Mouse (Mus musculus): Measurements from ENCODE around the gene Adcy5. TPM values are rescaled to one million over a fixed set of nuclear protein-coding genes. Genes with fewer than 3 reads are reported as not detected.

Adcy5 gene
- polyA plus RNA-seq, 1 experiment from 2014 or later: 0.15 TPM

- whole genome bisulfite sequencing (ENCODE audit: insufficient replicate concordance): 65% methylated on average over 5 of the region's 5 CpGs
- Histone ChIP-seq H3K27ac (no peak overlapping the region), H3K9ac (no peak overlapping the region), H3K4me3 (replicated peaks) (no peak overlapping the region), H3K4me2 (no peak overlapping the region), H3K9me3 (replicated peaks) (no peaks in the 10 kb centered on the region), H3K4me1 (replicated peaks) (no peaks in the 10 kb centered on the region), H3K36me3 (no peaks in the 10 kb centered on the region), H3K27me3 (no peaks in the 10 kb centered on the region)
- ATAC-seq (ENCODE audit: low read depth): no peak
- no peak for DNase-seq
Observed at GRCm38 (mm10) chr16:35127270-35127669, 27.4 kb upstream of the Adcy5 start.

GRCm38 (mm10) chr16:35130172-35130571 is 24.5 kb upstream of the Adcy5 start:
- no peaks in the 10 kb centered on the region for H3K36me3 ChIP-seq
- no peaks in the 10 kb centered on the region for H3K27me3 ChIP-seq
- DNase-seq (no peak), ATAC-seq (ENCODE audit: low read depth) (no peak)
- WGBS (ENCODE audit: insufficient replicate concordance): 38% methylated on average over 3 of the region's 3 CpGs
- H3K27ac ChIP-seq: no peak overlapping the region
- no peaks in the 10 kb centered on the region for H3K9me3 ChIP-seq (replicated peaks)
- no peak overlapping the region for H3K4me2 ChIP-seq
- H3K4me1 ChIP-seq (replicated peaks): no peaks in the 10 kb centered on the region
- no peak overlapping the region for H3K4me3 ChIP-seq (replicated peaks)
- no peak overlapping the region for H3K9ac ChIP-seq

- H3K4me3 ChIP-seq (replicated peaks): no peak overlapping the region
- no peak overlapping the region for H3K9ac ChIP-seq
- no peaks in the 10 kb centered on the region for H3K36me3 ChIP-seq
- H3K27me3 ChIP-seq: no peaks in the 10 kb centered on the region
- H3K9me3 ChIP-seq (replicated peaks): no peaks in the 10 kb centered on the region
- ATAC-seq (ENCODE audit: low read depth) (no peak), DNase-seq (no peak)
- 58% methylated on average over 6 of the region's 6 CpGs for WGBS (ENCODE audit: insufficient replicate concordance)
- no peak overlapping the region for H3K4me2 ChIP-seq
- no peak overlapping the region for H3K27ac ChIP-seq
- 0 out of 2 replicates have a peak, but pooled peaks cover 2% of the 10 kb centered on the region for H3K4me1 ChIP-seq (replicated peaks)
Observed at GRCm38 (mm10) chr16:35139416-35139815, 15.3 kb upstream of the Adcy5 start.

- Histone ChIP-seq H3K4me1 (replicated peaks) (0 out of 2 replicates have a peak, but pooled peaks cover 2% of the 10 kb centered on the region), H3K27me3 (no peaks in the 10 kb centered on the region), H3K9ac (no peak overlapping the region), H3K9me3 (replicated peaks) (no peaks in the 10 kb centered on the region), H3K4me2 (no peak overlapping the region), H3K36me3 (no peaks in the 10 kb centered on the region), H3K4me3 (replicated peaks) (no peak overlapping the region), H3K27ac (no peak overlapping the region)
- DNase-seq: no peak
- 39% methylated on average over 11 of the region's 11 CpGs for WGBS (ENCODE audit: insufficient replicate concordance)
- ATAC-seq (ENCODE audit: low read depth): no peak
Observed at GRCm38 (mm10) chr16:35139873-35140619, 14.6 kb upstream of the Adcy5 start.

GRCm38 (mm10) chr16:35140620-35140975 is 14.1 kb upstream of the Adcy5 start:
- H3K4me2 ChIP-seq: no peak overlapping the region
- H3K4me1 ChIP-seq (replicated peaks): 0 out of 2 replicates have a peak, but pooled peaks cover 2% of the 10 kb centered on the region
- WGBS (ENCODE audit: insufficient replicate concordance): 57% methylated on average over 9 of the region's 9 CpGs
- DNase-seq: no peak
- H3K9ac ChIP-seq: no peak overlapping the region
- no peak for ATAC-seq (ENCODE audit: low read depth)
- H3K9me3 ChIP-seq (replicated peaks): no peaks in the 10 kb centered on the region
- no peak overlapping the region for H3K4me3 ChIP-seq (replicated peaks)
- H3K27me3 ChIP-seq: no peaks in the 10 kb centered on the region
- H3K36me3 ChIP-seq: no peaks in the 10 kb centered on the region
- no peak overlapping the region for H3K27ac ChIP-seq

GRCm38 (mm10) chr16:35141839-35142238 is 12.8 kb upstream of the Adcy5 start:
- ATAC-seq (ENCODE audit: low read depth) (no peak), DNase-seq (no peak)
- 0 out of 2 replicates have a peak, but pooled peaks cover 3% of the 10 kb centered on the region for H3K27me3 ChIP-seq
- no peaks in the 10 kb centered on the region for H3K36me3 ChIP-seq
- H3K4me2 ChIP-seq: no peak overlapping the region
- H3K4me1 ChIP-seq (replicated peaks): 0 out of 2 replicates have a peak, but pooled peaks cover 2% of the 10 kb centered on the region
- 68% methylated on average over 8 of the region's 8 CpGs for WGBS (ENCODE audit: insufficient replicate concordance)
- H3K9ac ChIP-seq: no peak overlapping the region
- H3K9me3 ChIP-seq (replicated peaks): no peaks in the 10 kb centered on the region
- no peak overlapping the region for H3K27ac ChIP-seq
- no peak overlapping the region for H3K4me3 ChIP-seq (replicated peaks)

GRCm38 (mm10) chr16:35146153-35146552 is 8.5 kb upstream of the Adcy5 start:
- WGBS (ENCODE audit: insufficient replicate concordance): 17% methylated on average over 4 of the region's 4 CpGs
- Histone ChIP-seq H3K9ac (no peak overlapping the region), H3K27me3 (peaks cover 15% of the 10 kb centered on the region)

GRCm38 (mm10) chr16:35153146-35153755 is 1.4 kb upstream of the Adcy5 start:
- Histone ChIP-seq H3K36me3 (no peaks in the 10 kb centered on the region), H3K27ac (no peak overlapping the region), H3K4me1 (replicated peaks) (peaks cover 15% of the 10 kb centered on the region), H3K27me3 (peaks cover 79% of the 10 kb centered on the region), H3K4me2 (no peak overlapping the region), H3K9me3 (replicated peaks) (no peaks in the 10 kb centered on the region), H3K4me3 (replicated peaks) (no peak overlapping the region), H3K9ac (no peak overlapping the region)
- DNase-seq (no peak), ATAC-seq (ENCODE audit: low read depth) (no peak)
- WGBS (ENCODE audit: insufficient replicate concordance): 7% methylated on average over 12 of the region's 12 CpGs

More at GRCm38 (mm10) chr16:35146153-35146552, 8.5 kb upstream of the Adcy5 start:
- H3K4me2 ChIP-seq: no peak overlapping the region
- DNase-seq (no peak), ATAC-seq (ENCODE audit: low read depth) (no peak)
- H3K9me3 ChIP-seq (replicated peaks): no peaks in the 10 kb centered on the region
- H3K27ac ChIP-seq: no peak overlapping the region
- no peak overlapping the region for H3K4me3 ChIP-seq (replicated peaks)
- H3K36me3 ChIP-seq: no peaks in the 10 kb centered on the region
- no peaks in the 10 kb centered on the region for H3K4me1 ChIP-seq (replicated peaks)

- peak overlapping the region; percentile 53 for H3K4me3 ChIP-seq (replicated peaks)
- H3K36me3 ChIP-seq: no peaks in the 10 kb centered on the region
- no peak overlapping the region for H3K9ac ChIP-seq
- H3K4me2 ChIP-seq: peak overlapping the region; percentile 69
- H3K27ac ChIP-seq: no peak overlapping the region
- peaks cover 89% of the 10 kb centered on the region for H3K27me3 ChIP-seq
- peaks cover 15% of the 10 kb centered on the region for H3K4me1 ChIP-seq (replicated peaks)
- 2% methylated on average over 29 of the region's 29 CpGs for WGBS (ENCODE audit: insufficient replicate concordance)
- ATAC-seq (ENCODE audit: low read depth): no peak
- H3K9me3 ChIP-seq (replicated peaks): no peaks in the 10 kb centered on the region
- DNase-seq: no peak
Observed at GRCm38 (mm10) chr16:35154245-35154640, 434 bp upstream of the Adcy5 start.

- Histone ChIP-seq H3K4me1 (replicated peaks) (peaks cover 15% of the 10 kb centered on the region), H3K9ac (0 out of 2 replicates have a peak overlapping the region, but pooled peaks have one; percentile 53), H3K36me3 (no peaks in the 10 kb centered on the region), H3K27me3 (peaks cover 97% of the 10 kb centered on the region), H3K9me3 (replicated peaks) (no peaks in the 10 kb centered on the region), H3K4me3 (replicated peaks) (peak overlapping the region; percentile 53), H3K4me2 (peak overlapping the region; percentile 69), H3K27ac (no peak overlapping the region)
- 1% methylated on average over 84 of the region's 87 CpGs for WGBS (ENCODE audit: insufficient replicate concordance)
- DNase-seq (no peak), ATAC-seq (ENCODE audit: low read depth) (no peak)
Observed at GRCm38 (mm10) chr16:35155391-35156305, 971 bp downstream of the Adcy5 start.

- Histone ChIP-seq H3K27me3 (peaks cover 93% of the 10 kb centered on the region), H3K9ac (no peak overlapping the region), H3K4me3 (replicated peaks) (peak overlapping the region; percentile 53), H3K4me1 (replicated peaks) (peaks cover 15% of the 10 kb centered on the region), H3K27ac (no peak overlapping the region), H3K36me3 (no peaks in the 10 kb centered on the region), H3K4me2 (peak overlapping the region; percentile 69), H3K9me3 (replicated peaks) (no peaks in the 10 kb centered on the region)
- no peak for ATAC-seq (ENCODE audit: low read depth)
- peak; percentile 2 for DNase-seq
- WGBS (ENCODE audit: insufficient replicate concordance): 4% methylated on average over 48 of the region's 48 CpGs
Observed at GRCm38 (mm10) chr16:35156306-35156695, 1.6 kb downstream of the Adcy5 start.

Data from liver, embryonic 13.5 days (tissue).